13 mouse cellular contexts compared by ENCODE assay signal in the genomic region with DNA sequence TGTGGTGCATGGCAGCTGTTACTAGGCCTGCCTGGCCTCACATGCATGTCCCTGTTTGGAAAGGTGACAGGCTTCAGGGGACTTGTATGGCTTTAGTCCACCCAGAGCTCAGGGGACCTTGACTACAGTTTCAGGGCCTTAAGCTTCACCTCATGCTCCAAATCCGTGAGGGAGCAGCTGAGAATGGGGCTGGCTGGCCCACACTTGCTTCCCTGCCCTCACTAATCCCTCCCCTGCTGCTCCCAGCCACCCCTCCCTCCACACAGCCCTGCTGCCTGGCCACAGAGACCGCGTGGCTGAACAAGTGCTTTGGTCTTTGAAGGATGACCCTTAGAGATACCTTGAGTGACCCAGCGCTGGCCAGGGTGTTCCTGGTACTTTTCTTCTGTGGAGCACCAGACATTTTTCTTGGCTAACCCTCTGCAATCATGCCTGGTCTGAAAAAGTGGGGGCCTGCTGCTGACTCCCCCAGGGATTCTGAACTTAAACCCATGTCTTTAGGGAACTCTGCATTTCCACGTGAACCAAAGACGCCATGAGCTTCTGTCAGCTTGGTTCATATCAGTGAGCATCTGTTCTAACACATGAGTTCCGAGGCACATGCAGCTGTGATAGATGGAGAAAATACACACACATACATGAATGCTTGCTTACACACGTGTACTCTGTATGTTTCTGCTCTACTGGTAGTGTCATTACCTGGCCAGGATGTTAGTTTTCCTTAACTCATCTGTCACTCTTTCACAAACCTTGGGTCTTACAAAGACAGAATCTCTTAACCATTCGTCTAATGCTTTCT. TPM values are rescaled to one million over a fixed set of nuclear protein-coding genes. Genes with fewer than 3 reads are reported as not detected.
A peak's percentile ranks its signal among the peaks of the same experiment; 100 is the strongest.
DNase-seq lines count a peak whose midpoint lies in the region; ATAC-seq lines count a peak whose summit lies in the region.
"Had no signal": no experiment of that assay in that cellular context is flagged by ENCODE, and none has a peak within 500 bp of the region (broad histone marks: within the 10 kb centered on the region; RNA-seq: fewer than 3 reads in every experiment).

No protein-coding gene starts in this region.

- H3K36me3 ChIP-seq in forebrain, embryonic 10.5 days (replicated peaks) = peaks cover 3% of the 10 kb centered on the region; the same call in 1 of the 2 replicates
- 0 out of 2 replicates have a peak, but pooled peaks cover 4% of the 10 kb centered on the region for H3K36me3 ChIP-seq in forebrain, embryonic 13.5 days (ENCODE audit: poor library complexity, severe bottlenecking)
- H3K36me3 ChIP-seq in hindbrain, embryonic 12.5 days = no peaks in the 10 kb centered on the region
- no peaks in the 10 kb centered on the region for H3K36me3 ChIP-seq in neural tube, embryonic 13.5 days
- H3K36me3 ChIP-seq in liver, embryonic 11.5 days (ENCODE audit: control insufficient read depth, insufficient read depth, low read length) = no peaks in the 10 kb centered on the region

- H3K27me3 ChIP-seq in forebrain, embryonic 10.5 days (ENCODE audit: poor library complexity, severe bottlenecking) = no peaks in the 10 kb centered on the region
- no peaks in the 10 kb centered on the region for H3K27me3 ChIP-seq in forebrain, embryonic 13.5 days
- no peaks in the 10 kb centered on the region for H3K27me3 ChIP-seq in hindbrain, embryonic 12.5 days
- no peaks in the 10 kb centered on the region for H3K27me3 ChIP-seq in neural tube, embryonic 13.5 days
- no peaks in the 10 kb centered on the region for H3K27me3 ChIP-seq in liver, embryonic 11.5 days (replicated peaks; ENCODE audit: control insufficient read depth, insufficient read depth, low read length)

- 44% methylated on average over 9 of the region's 9 CpGs for WGBS in forebrain, embryonic 10.5 days
- WGBS in forebrain, embryonic 13.5 days = 40% methylated on average over 9 of the region's 9 CpGs
- 44% methylated on average over 9 of the region's 9 CpGs for WGBS in hindbrain, embryonic 12.5 days
- 34% methylated on average over 9 of the region's 9 CpGs for WGBS in neural tube, embryonic 13.5 days
- 54% methylated on average over 9 of the region's 9 CpGs for WGBS in liver, embryonic 11.5 days

- no peak overlapping the region for H3K4me2 ChIP-seq in forebrain, embryonic 13.5 days
- no peak overlapping the region for H3K4me2 ChIP-seq in hindbrain, embryonic 12.5 days (replicated peaks)
- peak overlapping the region; percentile 3; the same call in 1 of the 2 replicates for H3K4me2 ChIP-seq in neural tube, embryonic 13.5 days
- H3K4me2 ChIP-seq in liver, embryonic 11.5 days = no peak overlapping the region

- no peak for ATAC-seq in forebrain, embryonic 13.5 days
- no peak for ATAC-seq in hindbrain, embryonic 12.5 days (ENCODE audit: low FRiP score)
- ATAC-seq in neural tube, embryonic 13.5 days (ENCODE audit: low read depth) = peak; percentile 58; the same call in 1 of the 2 replicates
- ATAC-seq in liver, embryonic 11.5 days (replicated peaks; ENCODE audit: low FRiP score) = no peak
- ATAC-seq: intestine, postnatal 0 days had no signal

- no peaks in the 10 kb centered on the region for H3K9me3 ChIP-seq in forebrain, embryonic 10.5 days
- no peaks in the 10 kb centered on the region for H3K9me3 ChIP-seq in forebrain, embryonic 13.5 days (replicated peaks)
- H3K9me3 ChIP-seq in hindbrain, embryonic 12.5 days (replicated peaks) = no peaks in the 10 kb centered on the region
- no peaks in the 10 kb centered on the region for H3K9me3 ChIP-seq in neural tube, embryonic 13.5 days
- H3K9me3 ChIP-seq in liver, embryonic 11.5 days (ENCODE audit: control insufficient read depth, low read length) = no peaks in the 10 kb centered on the region

- peak; percentile 19 for DNase-seq in forebrain, embryonic 10.5 days (ENCODE audit: extremely low spot score, low spot score)
- peak; percentile 54 for DNase-seq in left cerebral cortex, postnatal 4 days
- no peak for DNase-seq in left cerebral cortex, adult 18-20 months (ENCODE audit: low spot score in 2 of 2)
- no peak for DNase-seq in liver, embryonic 11.5 days (ENCODE audit: low spot score)
- no peak for DNase-seq in urinary bladder, postnatal 14 days (ENCODE audit: low spot score)
- DNase-seq: adrenal gland, postnatal 25 days; cerebellum, adult 2 months; heart, adult 11 months had no signal

- peak overlapping the region; percentile 51; the same call in 1 of the 2 replicates for H3K27ac ChIP-seq in forebrain, embryonic 10.5 days
- H3K27ac ChIP-seq in forebrain, embryonic 13.5 days = no peak overlapping the region
- peak overlapping the region; percentile 73 for H3K27ac ChIP-seq in hindbrain, embryonic 12.5 days
- H3K27ac ChIP-seq in neural tube, embryonic 13.5 days (replicated peaks) = peak overlapping the region; percentile 78; the same call in 1 of the 2 replicates
- no peak overlapping the region for H3K27ac ChIP-seq in liver, embryonic 11.5 days (ENCODE audit: low read depth, low read length)

- no peak overlapping the region for H3K9ac ChIP-seq in forebrain, embryonic 13.5 days
- H3K9ac ChIP-seq in hindbrain, embryonic 12.5 days = no peak overlapping the region
- no peak overlapping the region for H3K9ac ChIP-seq in neural tube, embryonic 13.5 days
- no peak overlapping the region for H3K9ac ChIP-seq in liver, embryonic 11.5 days (ENCODE audit: low read depth, low read length)

- H3K4me1 ChIP-seq in forebrain, embryonic 10.5 days = peaks cover 28% of the 10 kb centered on the region
- H3K4me1 ChIP-seq in forebrain, embryonic 13.5 days = peaks cover 17% of the 10 kb centered on the region
- H3K4me1 ChIP-seq in hindbrain, embryonic 12.5 days = peaks cover 17% of the 10 kb centered on the region
- H3K4me1 ChIP-seq in neural tube, embryonic 13.5 days (replicated peaks) = peaks cover 34% of the 10 kb centered on the region
- H3K4me1 ChIP-seq in liver, embryonic 11.5 days (replicated peaks; ENCODE audit: control insufficient read depth, insufficient read depth, low read length) = peaks cover 5% of the 10 kb centered on the region

- no peak overlapping the region for H3K4me3 ChIP-seq in forebrain, embryonic 10.5 days
- no peak overlapping the region for H3K4me3 ChIP-seq in forebrain, embryonic 13.5 days
- no peak overlapping the region for H3K4me3 ChIP-seq in hindbrain, embryonic 12.5 days
- no peak overlapping the region for H3K4me3 ChIP-seq in neural tube, embryonic 13.5 days
- no peak overlapping the region for H3K4me3 ChIP-seq in liver, embryonic 11.5 days (ENCODE audit: low read depth, low read length)

- intact Hi-C loops in left cerebral cortex, postnatal 4 days (cut with DNase I) = no loop called here

RNA-seq across cellular contexts. Expression of a gene that starts 42.3 kb away (rescaled TPM):
- 5.7 and 6.1 TPM in 2 replicates for polyA plus RNA-seq in forebrain, embryonic 10.5 days (2016; fragmentation: Nextera tagmentation; extraction: Ambion mirVana)
- polyA plus RNA-seq in forebrain, embryonic 13.5 days (2015; fragmentation: Nextera tagmentation; extraction: Ambion mirVana) = 5.7 and 5.9 TPM in 2 replicates
- total RNA-seq in left cerebral cortex, postnatal 4 days (2021) = 1 to 10 TPM; 6.5 to 7.0 TPM
- total RNA-seq in left cerebral cortex, adult 18-20 months (2021) = 10 to 100 TPM; 16.4 to 17.9 TPM
- 19.9 and 24.6 TPM in 2 replicates for polyA plus RNA-seq in hindbrain, embryonic 12.5 days (2016; fragmentation: Nextera tagmentation; extraction: Ambion mirVana)
- 8.1 and 10.4 TPM in 2 replicates for polyA plus RNA-seq in neural tube, embryonic 13.5 days (2015; fragmentation: Nextera tagmentation; extraction: Ambion mirVana)
- 12.4 and 14.7 TPM in 2 replicates for polyA plus RNA-seq in liver, embryonic 11.5 days (2014; fragmentation: Nextera tagmentation; extraction: Ambion mirVana)
- total RNA-seq: megakaryocyte progenitor cell, adult 5-6 weeks had no signal

RNA-seq across cellular contexts. Expression of a gene that starts 45.8 kb away (rescaled TPM):
- polyA plus RNA-seq in forebrain, embryonic 10.5 days (2016; fragmentation: Nextera tagmentation; extraction: Ambion mirVana) = 73.7 and 77.5 TPM in 2 replicates
- polyA plus RNA-seq in forebrain, embryonic 13.5 days (2015; fragmentation: Nextera tagmentation; extraction: Ambion mirVana) = 91.3 and 104 TPM in 2 replicates
- total RNA-seq in left cerebral cortex, postnatal 4 days (2021) = 10 to 100 TPM; 14.9 to 17.4 TPM
- total RNA-seq in left cerebral cortex, adult 18-20 months (2021) = 10 to 100 TPM; 16.1 to 16.4 TPM
- 83.4 and 90.1 TPM in 2 replicates for polyA plus RNA-seq in hindbrain, embryonic 12.5 days (2016; fragmentation: Nextera tagmentation; extraction: Ambion mirVana)
- polyA plus RNA-seq in neural tube, embryonic 13.5 days (2015; fragmentation: Nextera tagmentation; extraction: Ambion mirVana) = 58.4 and 62.2 TPM in 2 replicates
- 26.3 and 28.1 TPM in 2 replicates for polyA plus RNA-seq in liver, embryonic 11.5 days (2014; fragmentation: Nextera tagmentation; extraction: Ambion mirVana)

Comparison
In these comparisons a context has a peak if more than half of its experiments do, and no peak if none do; other contexts are left out.
1. DNase-seq: peak in forebrain, embryonic 10.5 days (single experiment) and left cerebral cortex, postnatal 4 days (single experiment); none in left cerebral cortex, adult 18-20 months (0 of 2), liver, embryonic 11.5 days (single experiment) and urinary bladder, postnatal 14 days (single experiment).
2. H3K27ac ChIP-seq: peak in forebrain, embryonic 10.5 days (single experiment), hindbrain, embryonic 12.5 days (single experiment) and neural tube, embryonic 13.5 days (single experiment); none in forebrain, embryonic 13.5 days (single experiment) and liver, embryonic 11.5 days (single experiment).